In genomic region chr7:82410966-82411365, GRCm38 (mm10) we compare ENCODE assay signal across 23 mouse cellular contexts.
DNase-seq lines count a peak whose midpoint lies in the region; ATAC-seq and TF ChIP-seq lines count a peak whose summit lies in the region.
"Had no signal": no experiment of that assay in that cellular context is flagged by ENCODE, and none has a peak within 500 bp of the region (broad histone marks: within the 10 kb centered on the region; RNA-seq: fewer than 3 reads in every experiment).

No protein-coding gene starts in this region.

- H3K4me3 ChIP-seq in gastrocnemius, adult 2 months, result no peak overlapping the region
- no peak overlapping the region for H3K4me3 ChIP-seq in stomach, embryonic 14.5 days (ENCODE audit: low read depth, low read length)
- no peak overlapping the region for H3K4me3 ChIP-seq in stomach, postnatal 0 days (ENCODE audit: low read depth, low read length)
- H3K4me3 ChIP-seq in stomach, embryonic 16.5 days (replicated peaks; ENCODE audit: low read length), result no peak overlapping the region
- H3K4me3 ChIP-seq: embryonic facial prominence, embryonic 15.5 days; forebrain, embryonic 12.5 days; forebrain, embryonic 15.5 days; hindbrain, embryonic 12.5 days; hindbrain, embryonic 15.5 days had no signal

- H3K9ac ChIP-seq in stomach, embryonic 14.5 days (replicated peaks; ENCODE audit: low read depth, low read length), result no peak overlapping the region
- H3K9ac ChIP-seq in stomach, postnatal 0 days (ENCODE audit: low read length), result no peak overlapping the region
- H3K9ac ChIP-seq in stomach, embryonic 16.5 days (ENCODE audit: low read length), result no peak overlapping the region
- H3K9ac ChIP-seq: embryonic facial prominence, embryonic 15.5 days; forebrain, embryonic 12.5 days; forebrain, embryonic 15.5 days; hindbrain, embryonic 12.5 days; hindbrain, embryonic 15.5 days had no signal

- H3K27ac ChIP-seq in gastrocnemius, adult 2 months, result 0 out of 2 replicates have a peak overlapping the region, but pooled peaks have one; percentile 8
- no peak overlapping the region for H3K27ac ChIP-seq in stomach, embryonic 14.5 days (ENCODE audit: low read length)
- no peak overlapping the region for H3K27ac ChIP-seq in stomach, postnatal 0 days (replicated peaks)
- H3K27ac ChIP-seq in stomach, embryonic 16.5 days (ENCODE audit: low read length), result 0 out of 2 replicates have a peak overlapping the region, but pooled peaks have one; percentile 29
- H3K27ac ChIP-seq: embryonic facial prominence, embryonic 15.5 days; forebrain, embryonic 12.5 days; forebrain, embryonic 15.5 days; hindbrain, embryonic 12.5 days; hindbrain, embryonic 15.5 days had no signal

- WGBS in stomach, embryonic 14.5 days, result 56% methylated on average over 4 of the region's 4 CpGs
- WGBS in stomach, postnatal 0 days, result 44% methylated on average over 4 of the region's 4 CpGs
- WGBS in stomach, embryonic 16.5 days, result 56% methylated on average over 4 of the region's 4 CpGs

- no peaks in the 10 kb centered on the region for H3K36me3 ChIP-seq in stomach, embryonic 14.5 days (ENCODE audit: control insufficient read depth, insufficient read depth, low read length)
- H3K36me3 ChIP-seq in stomach, postnatal 0 days (ENCODE audit: control insufficient read depth, insufficient read depth, low read length), result no peaks in the 10 kb centered on the region
- no peaks in the 10 kb centered on the region for H3K36me3 ChIP-seq in stomach, embryonic 16.5 days (ENCODE audit: control insufficient read depth, insufficient read depth, low read length)
- H3K36me3 ChIP-seq: embryonic facial prominence, embryonic 15.5 days; forebrain, embryonic 12.5 days; forebrain, embryonic 15.5 days; hindbrain, embryonic 12.5 days; hindbrain, embryonic 15.5 days had no signal

- TF ChIP-seq CTCF in gastrocnemius, adult 2 months (IDR thresholded peaks at IDR 0.05), result no peak
- TF ChIP-seq CTCF in stomach, postnatal 0 days (IDR thresholded peaks at IDR 0.05; ENCODE audit: low read depth), result no peak

- intact Hi-C loops in gastrocnemius, adult 2 months (cut with DNase I), result loop anchor here (10.0 kb wide), 1 partner anchor 66 kb away; no protein-coding TSS in a partner anchor
- intact Hi-C loops in gastrocnemius, postnatal 36 days (cut with DNase I), result no loop called here

- H3K4me1 ChIP-seq in stomach, embryonic 14.5 days (ENCODE audit: control insufficient read depth, insufficient read depth, low read length), result no peaks in the 10 kb centered on the region
- no peaks in the 10 kb centered on the region for H3K4me1 ChIP-seq in stomach, postnatal 0 days (replicated peaks; ENCODE audit: control insufficient read depth, insufficient read depth)
- no peaks in the 10 kb centered on the region for H3K4me1 ChIP-seq in stomach, embryonic 16.5 days (ENCODE audit: control insufficient read depth, insufficient read depth, low read length)
- H3K4me1 ChIP-seq: embryonic facial prominence, embryonic 15.5 days; forebrain, embryonic 12.5 days; forebrain, embryonic 15.5 days; hindbrain, embryonic 12.5 days; hindbrain, embryonic 15.5 days had no signal

- no peaks in the 10 kb centered on the region for H3K27me3 ChIP-seq in stomach, embryonic 14.5 days (ENCODE audit: control insufficient read depth, insufficient read depth, low read length)
- H3K27me3 ChIP-seq in stomach, postnatal 0 days (ENCODE audit: control insufficient read depth, insufficient read depth, low read length), result no peaks in the 10 kb centered on the region
- no peaks in the 10 kb centered on the region for H3K27me3 ChIP-seq in stomach, embryonic 16.5 days (ENCODE audit: control insufficient read depth, insufficient read depth, low read length)
- H3K27me3 ChIP-seq: embryonic facial prominence, embryonic 15.5 days; forebrain, embryonic 12.5 days; forebrain, embryonic 15.5 days; hindbrain, embryonic 12.5 days; hindbrain, embryonic 15.5 days had no signal

- DNase-seq in cerebellum, postnatal 25 days, result peak; percentile 23 to 47
- no peak for DNase-seq in cerebellum, adult 11-12 months
- DNase-seq in gastrocnemius, adult 2 months, result no peak
- DNase-seq in gastrocnemius, postnatal 36 days, result no peak
- DNase-seq in stomach, postnatal 0 days (ENCODE audit: low spot score), result no peak
- no peak for DNase-seq in thymus, postnatal 10 days (ENCODE audit: low spot score in 2 of 2)
- DNase-seq: adrenal gland, adult 8-10 months; adrenal gland, postnatal 25 days; cerebellum, adult 11 months; cerebellum, adult 9-11 months; embryo, embryonic 11 days; gastrocnemius, postnatal 10 days; heart, adult 11 months had no signal

- TF ChIP-seq EP300 in stomach, postnatal 0 days (optimal IDR thresholded peaks at IDR 0.05), result no peak

- ATAC-seq in stomach, embryonic 14.5 days (ENCODE audit: insufficient number of reproducible peaks, insufficient read depth, low FRiP score, low read depth), result 0 out of 2 replicates have a peak, but pooled peaks have one; percentile 2
- ATAC-seq in stomach, postnatal 0 days (ENCODE audit: low FRiP score, low TSS enrichment), result no peak
- ATAC-seq in stomach, embryonic 16.5 days (ENCODE audit: insufficient read depth, low FRiP score), result peak; percentile 10; the same call in 1 of the 2 replicates
- ATAC-seq: CD4-positive, CD25-positive, alpha-beta regulatory T cell, adult 4 months; forebrain, embryonic 15.5 days; intestine, postnatal 0 days had no signal

- H3K4me2 ChIP-seq in stomach, embryonic 14.5 days (replicated peaks; ENCODE audit: low read depth, low read length), result no peak overlapping the region
- no peak overlapping the region for H3K4me2 ChIP-seq in stomach, postnatal 0 days (replicated peaks; ENCODE audit: low read depth)
- no peak overlapping the region for H3K4me2 ChIP-seq in stomach, embryonic 16.5 days (ENCODE audit: low read depth, low read length)
- H3K4me2 ChIP-seq: embryonic facial prominence, embryonic 15.5 days; forebrain, embryonic 12.5 days; forebrain, embryonic 15.5 days; heart, embryonic 11.5 days; hindbrain, embryonic 12.5 days; hindbrain, embryonic 15.5 days had no signal

- H3K9me3 ChIP-seq in stomach, embryonic 14.5 days (ENCODE audit: control insufficient read depth, low read depth, low read length), result no peaks in the 10 kb centered on the region
- no peaks in the 10 kb centered on the region for H3K9me3 ChIP-seq in stomach, postnatal 0 days (ENCODE audit: control insufficient read depth, low read length)
- no peaks in the 10 kb centered on the region for H3K9me3 ChIP-seq in stomach, embryonic 16.5 days (replicated peaks; ENCODE audit: control insufficient read depth, low read length)
- H3K9me3 ChIP-seq: embryonic facial prominence, embryonic 15.5 days; forebrain, embryonic 12.5 days; forebrain, embryonic 15.5 days; hindbrain, embryonic 12.5 days; hindbrain, embryonic 15.5 days had no signal

Comparison
In these comparisons a context has a peak if more than half of its experiments do, and no peak if none do; other contexts are left out.
1. DNase-seq: peak in cerebellum, postnatal 25 days (2 of 2); none in cerebellum, adult 11-12 months (single experiment), gastrocnemius, adult 2 months (single experiment), gastrocnemius, postnatal 36 days (0 of 2), stomach, postnatal 0 days (single experiment) and thymus, postnatal 10 days (0 of 2).
2. H3K27ac ChIP-seq: peak in gastrocnemius, adult 2 months (single experiment) and stomach, embryonic 16.5 days (single experiment); none in stomach, embryonic 14.5 days (single experiment) and stomach, postnatal 0 days (single experiment).